Mouse (Mus musculus) monocyte, adult 59 days (primary cell): Measurements from ENCODE around the gene Cfap43. TPM values are rescaled to one million over a fixed set of nuclear protein-coding genes. Genes with fewer than 3 reads are reported as not detected.

ENCODE experiments used
- total RNA-seq, 2 experiments: library from RNA; stranded (reverse); gene quantifications; one replicate each; pipeline ENCODE4 v1.2.4; 2023

Gene Cfap43
- total RNA-seq: not detected

GRCm38 (mm10) chr19:47919126-47919965 is at the start of gene Cfap43, which contains the start of gene Itprip:
Gene Cfap43, minus strand, starts transcription at chr19:47919287.
Gene Itprip, minus strand, starts transcription at chr19:47919299.

DNA sequence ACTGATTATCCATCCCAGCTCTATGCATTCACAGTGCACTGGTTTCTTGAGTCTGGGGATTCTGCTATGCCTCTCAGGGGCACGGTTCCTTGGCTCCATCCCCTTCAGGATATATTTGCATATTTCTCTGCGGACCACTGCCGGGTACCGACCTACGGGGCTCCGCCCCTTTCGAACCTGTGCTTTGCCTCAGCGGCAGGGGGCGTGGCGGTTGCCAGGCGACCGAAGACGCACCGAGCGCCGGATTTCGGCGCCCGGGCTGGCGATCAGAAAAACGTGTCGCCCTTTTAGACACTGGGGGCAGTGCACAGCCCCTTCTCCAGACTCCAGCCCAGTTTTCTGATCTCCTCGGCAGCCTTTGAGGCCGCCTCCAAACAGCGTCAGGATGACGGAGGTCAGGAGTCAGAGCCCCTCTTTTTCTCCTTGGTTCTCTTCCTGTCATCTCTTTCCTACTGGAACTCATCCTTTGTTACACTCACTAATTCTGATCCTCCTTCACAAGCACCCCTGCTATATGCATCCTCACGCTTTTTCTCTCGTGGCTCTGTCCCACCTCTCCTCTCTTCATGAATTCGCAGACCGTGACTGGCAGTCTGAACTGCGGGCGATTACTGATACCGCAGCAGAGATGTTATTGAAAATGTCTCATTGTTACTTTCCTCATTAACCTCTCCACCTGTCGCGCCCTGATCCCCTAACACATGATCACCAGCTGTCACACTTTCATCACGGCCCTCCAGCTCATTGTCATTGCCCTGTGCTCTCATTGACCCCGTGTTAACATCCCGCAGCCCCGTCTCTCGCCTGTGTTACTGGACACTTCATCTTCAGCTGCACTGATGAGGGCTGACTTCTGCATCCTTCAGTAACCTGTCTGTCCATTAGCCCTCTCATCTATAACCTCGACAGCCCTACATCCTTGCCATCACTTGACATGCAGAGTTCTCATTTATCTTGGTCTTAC is 18.6 kb upstream of the Cfap43 start, which contains the start of gene Cfap58:
Gene Cfap58, plus strand, starts transcription at position 233 of the 964 bp plus-strand sequence.

GRCm38 (mm10) chr19:47865353-47865947 is 53.6 kb downstream of the Cfap43 start, which contains the start of gene Gsto2:
Gene Gsto2, plus strand, starts transcription at chr19:47865534.

DNA sequence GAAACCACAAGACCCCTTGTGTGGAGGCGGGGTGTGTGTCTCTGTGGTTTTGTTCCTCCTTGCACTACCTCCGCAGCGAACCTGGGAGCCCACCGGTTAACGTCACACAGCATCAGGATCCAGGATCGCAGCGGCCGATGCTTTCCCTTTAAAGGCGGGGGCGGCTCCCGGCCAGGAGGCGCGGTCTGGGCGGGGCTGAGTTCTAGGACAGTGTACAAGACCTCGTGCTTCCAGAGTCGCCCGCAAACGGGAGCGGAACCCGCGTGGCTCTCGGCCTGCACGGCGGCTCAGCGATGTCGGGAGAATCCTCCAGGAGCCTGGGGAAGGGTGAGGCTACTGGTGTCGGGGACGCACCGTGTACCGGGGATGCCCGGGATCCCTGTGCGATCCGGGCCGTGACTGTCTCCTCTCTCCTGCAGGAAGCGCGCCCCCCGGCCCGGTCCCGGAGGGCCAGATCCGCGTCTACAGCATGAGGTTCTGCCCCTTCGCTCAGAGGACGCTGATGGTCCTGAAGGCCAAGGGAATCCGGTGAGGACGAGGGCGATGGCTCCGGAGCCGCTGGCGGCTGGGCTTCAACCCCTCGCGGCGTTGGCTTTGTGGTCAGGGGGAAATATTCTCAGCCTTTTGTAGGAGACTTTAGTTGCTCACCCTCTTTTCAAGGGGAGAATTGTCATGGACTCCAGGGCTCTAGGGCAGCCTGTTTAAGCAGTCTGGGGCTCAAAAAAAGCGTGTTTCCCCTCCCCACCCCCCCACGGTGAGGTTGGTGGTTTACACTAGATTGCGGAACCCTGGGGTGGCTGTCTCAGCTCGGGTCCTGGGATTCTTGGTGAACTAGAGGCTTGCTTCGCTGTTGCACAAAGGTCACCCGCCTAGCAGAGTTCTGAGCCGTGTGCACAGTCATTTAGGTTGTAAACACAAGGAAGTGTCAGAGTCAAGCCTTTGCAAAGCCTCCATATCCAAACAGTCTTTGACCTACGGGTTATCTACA is 64.0 kb downstream of the Cfap43 start, which contains the start of gene Gsto1:
Gene Gsto1, plus strand, starts transcription at position 175 of the 988 bp plus-strand sequence.

DNA sequence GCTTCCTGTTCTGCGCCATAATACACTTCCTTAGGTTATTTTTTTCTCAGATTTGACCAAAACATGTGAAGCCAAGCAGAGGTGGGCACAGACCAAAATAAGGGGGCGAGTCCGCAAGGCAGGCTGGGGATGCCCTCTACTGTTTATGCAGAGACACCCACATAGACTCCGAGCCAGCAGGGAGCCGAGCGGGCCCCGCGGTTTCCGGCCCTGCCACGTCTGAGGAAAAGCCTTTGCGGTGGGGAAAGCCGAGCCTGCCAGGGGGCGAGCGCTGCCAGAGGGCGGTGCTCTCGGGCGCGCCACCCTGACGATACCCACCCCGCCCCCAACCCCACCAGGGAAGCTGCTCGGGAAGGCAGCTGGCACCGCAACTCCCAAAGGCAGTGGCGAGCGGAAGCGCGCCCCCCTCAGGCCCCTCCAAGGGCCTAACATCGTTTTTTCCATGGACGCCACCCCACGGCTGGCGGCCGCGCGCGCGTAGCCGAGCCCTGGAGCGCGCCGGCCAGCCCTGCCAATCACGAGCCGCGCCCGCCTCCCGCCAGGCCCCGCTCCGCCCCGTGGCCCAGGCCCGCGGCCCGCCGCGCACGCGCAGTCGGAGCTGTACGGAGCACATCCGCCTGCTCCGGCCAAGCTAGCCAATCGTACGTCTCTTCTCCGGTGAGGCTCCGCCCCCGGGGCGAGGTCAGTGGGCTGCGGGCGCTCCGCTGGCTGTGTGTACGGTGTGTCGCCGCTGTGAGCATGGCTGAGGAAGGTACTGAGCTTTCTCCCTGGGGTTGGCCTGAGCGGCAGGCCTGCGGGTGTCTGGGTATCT is 187.8 kb downstream of the Cfap43 start, which contains the start of gene Sfr1:
Gene Sfr1, plus strand, starts transcription at position 612 of the 811 bp plus-strand sequence.

DNA sequence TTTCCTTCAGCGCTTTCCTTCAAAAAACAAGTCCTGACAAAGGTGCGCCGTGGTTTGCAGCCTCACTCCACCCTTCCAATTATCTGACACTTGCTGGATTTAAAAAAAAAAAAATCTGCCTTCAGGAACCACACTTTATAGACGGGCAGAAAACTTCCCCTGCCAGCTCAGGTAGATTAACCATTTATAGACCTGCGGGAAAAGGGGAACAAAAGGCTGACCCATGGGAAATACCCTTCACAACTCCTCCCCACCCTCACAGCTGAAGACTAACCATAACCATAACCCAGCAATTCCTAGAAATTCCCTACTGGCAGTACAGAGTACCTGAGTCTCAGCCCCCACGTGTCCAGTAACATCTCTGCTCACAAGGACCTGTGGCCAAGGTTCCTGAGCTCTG is 227.1 kb downstream of the Cfap43 start, which contains the start of gene Col17a1:
Gene Col17a1, minus strand, starts transcription at position 101 of the 400 bp plus-strand sequence.

Other genes starting within 250 kb of the Cfap43 start
- under 1 TPM in 1 of 2 experiments, not detected in 1; 0.27 TPM for gene Col17a1, start 227.2 kb downstream of the Cfap43 start, total RNA-seq
- 100 to 1,000 TPM; 104 TPM for gene Sfr1, start 187.6 kb downstream of the Cfap43 start, total RNA-seq
- 100 to 1,000 TPM; 245 to 265 TPM for gene Gsto1, start 64.3 kb downstream of the Cfap43 start, total RNA-seq
- gene Gsto2, start 53.8 kb downstream of the Cfap43 start, total RNA-seq: under 1 TPM in 1 of 2 experiments, not detected in 1; 0.50 TPM
- 10 to 100 TPM; 71.1 to 74.4 TPM for gene Itprip, start within 50 bp of the Cfap43 start, total RNA-seq
- gene Cfap58, start 18.4 kb upstream of the Cfap43 start, total RNA-seq: not detected